Mouse (Mus musculus): ENCODE measurements at regions not wholly inside any gene's neighbourhood (a gene's known extent, or its start where the extent isn't known, plus 50 kb on each side); places are given as distances from the start of the nearest gene placed in this dataset.

DNA sequence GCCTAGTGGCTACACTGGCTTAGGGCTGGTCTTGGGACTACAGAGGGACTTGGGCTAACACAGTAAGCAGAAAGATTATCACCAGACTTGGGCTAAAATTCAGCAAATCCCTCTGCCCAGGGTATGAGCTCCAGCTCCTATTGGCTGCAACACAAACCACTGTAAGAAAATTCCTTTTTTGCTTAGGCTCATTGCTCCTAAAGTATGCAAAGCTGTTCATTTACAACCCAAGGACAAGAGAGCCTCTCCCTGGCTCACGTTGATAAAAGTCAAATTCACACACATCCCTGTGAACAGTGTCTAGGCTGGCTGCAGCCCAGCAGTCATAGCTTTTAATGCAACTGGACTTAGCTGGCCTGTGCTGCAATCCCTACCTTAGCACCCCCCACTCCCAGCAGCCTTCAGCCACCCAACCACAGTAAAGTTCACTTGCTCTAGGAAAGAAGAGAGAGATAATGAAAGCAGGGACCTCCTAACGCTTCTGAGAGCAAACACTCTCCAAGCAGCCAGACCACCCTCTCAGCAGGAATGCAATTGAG is 247.6 kb downstream of the Tgfb2 start:
- TF ChIP-seq CTCF (IDR thresholded peaks at IDR 0.05; ENCODE audit: borderline replicate concordance, insufficient read depth, low read depth, low read length), result no peak
- TF ChIP-seq POLR2A (IDR thresholded peaks at IDR 0.05; ENCODE audit: borderline replicate concordance, insufficient read depth, low read length), result no peak

All from cerebellum, adult 2 months (tissue).